Mouse (Mus musculus): Measurements from ENCODE around the gene Cntn4.

DNA sequence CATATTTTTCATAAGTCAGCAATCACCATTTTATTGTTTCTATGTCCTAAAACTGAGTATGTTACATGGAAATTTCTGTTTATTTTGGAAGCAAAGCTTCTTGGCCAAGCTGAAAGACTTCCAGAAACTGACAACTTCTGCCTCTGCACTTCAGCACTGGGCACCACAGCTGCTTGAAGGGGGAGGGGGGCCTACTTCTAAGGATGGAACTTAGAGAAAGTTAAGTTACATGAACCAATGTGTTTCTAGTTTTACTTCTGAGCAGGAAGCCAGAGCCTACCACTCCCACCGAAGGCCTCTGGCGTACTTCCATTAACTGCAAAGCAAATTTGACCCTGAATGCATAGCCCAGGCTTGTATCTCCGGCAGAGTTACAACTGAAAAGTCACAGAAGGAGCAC, 749.2 kb downstream of the Cntn4 start:
- TF ChIP-seq CTCF (conservative IDR thresholded peaks at IDR 0.05; ENCODE audit: insufficient read depth, insufficient read length, low read depth, low read length) (no peak), POLR2A (IDR thresholded peaks at IDR 0.05; ENCODE audit: low read depth, low read length) (no peak)
